8 mouse cellular contexts compared by ENCODE assay signal in the genomic region with DNA sequence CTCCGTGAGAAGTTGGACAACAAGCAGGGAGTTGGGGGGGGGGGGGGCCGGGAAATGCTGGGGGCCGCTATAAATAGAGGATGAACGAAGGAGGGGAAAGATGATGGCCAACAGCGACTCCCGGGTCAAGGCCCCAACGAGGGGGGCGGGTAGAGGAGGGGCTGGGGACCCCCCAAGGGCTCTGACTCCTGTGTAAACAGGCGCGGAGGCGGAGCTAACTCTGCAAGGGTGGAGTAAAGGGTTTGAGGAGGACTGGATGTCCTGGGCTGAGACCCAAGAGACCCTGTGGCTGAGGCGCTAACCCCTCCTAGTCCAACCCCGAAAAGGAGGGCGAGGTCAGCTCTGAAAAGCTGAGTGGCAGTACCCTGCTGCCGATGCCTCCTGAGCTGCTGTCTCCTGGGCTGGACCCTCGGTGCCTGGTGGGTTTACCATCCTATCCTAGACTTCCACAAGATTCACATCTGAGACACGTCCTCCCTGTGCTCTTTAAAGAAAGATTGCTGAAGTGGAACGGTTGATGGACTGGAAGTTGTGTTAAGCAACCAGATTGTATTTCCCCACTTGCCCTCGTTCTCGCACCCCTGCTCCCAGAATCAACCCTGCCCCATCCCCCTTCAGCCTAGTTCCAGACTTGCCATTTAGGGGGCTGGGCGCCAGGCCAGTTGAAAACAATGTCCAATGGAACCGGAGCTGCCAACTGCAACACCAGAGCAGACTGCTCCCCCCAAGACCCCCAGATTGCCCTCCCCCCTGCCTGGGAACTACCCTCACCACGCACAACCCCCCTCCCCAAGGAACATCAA. TPM values are rescaled to one million over a fixed set of nuclear protein-coding genes. Genes with fewer than 3 reads are reported as not detected.
A peak's percentile ranks its signal among the peaks of the same experiment; 100 is the strongest.
DNase-seq lines count a peak whose midpoint lies in the region; ATAC-seq and TF ChIP-seq lines count a peak whose summit lies in the region.

A gene (minus strand): TSS at position 199 of the 803 bp plus-strand sequence.

- H3K9ac ChIP-seq in embryonic facial prominence, embryonic 14.5 days (ENCODE audit: low read depth, low read length): peak within 1 kb of the TSS; percentile 69
- peak within 1 kb of the TSS; percentile 56 for H3K9ac ChIP-seq in limb, embryonic 11.5 days (ENCODE audit: low read length)
- H3K9ac ChIP-seq in midbrain, embryonic 11.5 days (ENCODE audit: low read length): peak within 1 kb of the TSS; percentile 69

- TF ChIP-seq CTCF in small intestine, adult 2 months (IDR thresholded peaks at IDR 0.05; ENCODE audit: extremely low read depth, insufficient read length, insufficient replicate concordance, low read depth, low read length): no peak

- H3K36me3 ChIP-seq in embryonic facial prominence, embryonic 14.5 days (ENCODE audit: control insufficient read depth, insufficient read depth, low read length): peaks cover 6% of the 10 kb centered on the region; the same call in 1 of the 2 replicates
- no peaks in the 10 kb centered on the region for H3K36me3 ChIP-seq in limb, embryonic 11.5 days (ENCODE audit: control insufficient read depth, insufficient read depth, low read length)
- no peaks in the 10 kb centered on the region for H3K36me3 ChIP-seq in midbrain, embryonic 11.5 days (ENCODE audit: control insufficient read depth, insufficient read depth, low read length)
- no peaks in the 10 kb centered on the region for H3K36me3 ChIP-seq in small intestine, adult 2 months (ENCODE audit: control insufficient read depth, insufficient read depth, low read length)

- H3K27me3 ChIP-seq in embryonic facial prominence, embryonic 14.5 days (replicated peaks; ENCODE audit: control insufficient read depth, insufficient read depth, low read length): no peaks in the 10 kb centered on the region
- no peaks in the 10 kb centered on the region for H3K27me3 ChIP-seq in limb, embryonic 11.5 days (ENCODE audit: control insufficient read depth, insufficient read depth, low read length)
- peaks cover 6% of the 10 kb centered on the region for H3K27me3 ChIP-seq in midbrain, embryonic 11.5 days (ENCODE audit: control insufficient read depth, insufficient read depth, low read length)
- no peaks in the 10 kb centered on the region for H3K27me3 ChIP-seq in small intestine, adult 2 months (ENCODE audit: control insufficient read depth, insufficient read depth, low read length)

- DNase-seq in spleen, adult 18-20 months: peak; percentile 21 to 25
- no peak for DNase-seq in spleen, postnatal 14 days (ENCODE audit: low spot score in 2 of 2)
- DNase-seq in embryonic facial prominence, embryonic 14.5 days (ENCODE audit: low spot score): peak; percentile 86
- peak; percentile 91 to 93 for DNase-seq in heart, adult 9 months (ENCODE audit: low spot score in 2 of 2)
- DNase-seq in kidney, adult 8-10 months: peak; percentile 63 to 70
- peak; percentile 65 for DNase-seq in limb, embryonic 11.5 days (ENCODE audit: low spot score)
- DNase-seq in midbrain, embryonic 11.5 days (ENCODE audit: low spot score, missing footprints): peak; percentile 90

- peak within 1 kb of the TSS; percentile 64 for H3K4me3 ChIP-seq in embryonic facial prominence, embryonic 14.5 days (ENCODE audit: low read depth, low read length)
- H3K4me3 ChIP-seq in limb, embryonic 11.5 days (ENCODE audit: low read depth, low read length): peak within 1 kb of the TSS; percentile 48
- peak within 1 kb of the TSS; percentile 56 for H3K4me3 ChIP-seq in midbrain, embryonic 11.5 days (ENCODE audit: low read depth, low read length)
- peak within 1 kb of the TSS; percentile 85 for H3K4me3 ChIP-seq in small intestine, adult 2 months (ENCODE audit: low read depth, low read length)

- peak within 1 kb of the TSS; percentile 99 for H3K4me2 ChIP-seq in embryonic facial prominence, embryonic 14.5 days (ENCODE audit: low read depth, low read length)
- peak within 1 kb of the TSS; percentile 96 for H3K4me2 ChIP-seq in limb, embryonic 11.5 days (ENCODE audit: low read depth, severe bottlenecking)
- H3K4me2 ChIP-seq in midbrain, embryonic 11.5 days: peak within 1 kb of the TSS; percentile 100

- WGBS in embryonic facial prominence, embryonic 14.5 days: 0% methylated on average over 16 of the region's 23 CpGs
- 2% methylated on average over 21 of the region's 23 CpGs for WGBS in limb, embryonic 11.5 days
- 3% methylated on average over 22 of the region's 23 CpGs for WGBS in midbrain, embryonic 11.5 days
- WGBS in small intestine, adult 2 months: 15% methylated on average over 21 of the region's 23 CpGs

- TF ChIP-seq POLR2A in small intestine, adult 2 months (IDR thresholded peaks at IDR 0.05; ENCODE audit: low read depth, low read length): no peak

- H3K4me1 ChIP-seq in embryonic facial prominence, embryonic 14.5 days (ENCODE audit: control insufficient read depth, insufficient read depth, low read length): peaks cover 12% of the 10 kb centered on the region
- H3K4me1 ChIP-seq in limb, embryonic 11.5 days (ENCODE audit: control insufficient read depth, insufficient read depth, low read length): peaks cover 4% of the 10 kb centered on the region; the same call in 1 of the 2 replicates
- peaks cover 7% of the 10 kb centered on the region for H3K4me1 ChIP-seq in midbrain, embryonic 11.5 days (ENCODE audit: control insufficient read depth, insufficient read depth, low read length)
- H3K4me1 ChIP-seq in small intestine, adult 2 months (ENCODE audit: control insufficient read depth, insufficient read depth, insufficient read length, low read length): peaks cover 11% of the 10 kb centered on the region

- H3K9me3 ChIP-seq in embryonic facial prominence, embryonic 14.5 days (ENCODE audit: control insufficient read depth, low read length): no peaks in the 10 kb centered on the region
- H3K9me3 ChIP-seq in limb, embryonic 11.5 days (ENCODE audit: control insufficient read depth, low read length): no peaks in the 10 kb centered on the region
- H3K9me3 ChIP-seq in midbrain, embryonic 11.5 days (ENCODE audit: control insufficient read depth, low read length): no peaks in the 10 kb centered on the region

- peak; percentile 60 for ATAC-seq in embryonic facial prominence, embryonic 14.5 days (ENCODE audit: low read depth)
- ATAC-seq in limb, embryonic 11.5 days (ENCODE audit: insufficient number of reproducible peaks, low FRiP score, low TSS enrichment, low read depth): peak; percentile 69
- peak; percentile 74 for ATAC-seq in midbrain, embryonic 11.5 days (ENCODE audit: low FRiP score)

- H3K27ac ChIP-seq in embryonic facial prominence, embryonic 14.5 days (replicated peaks; ENCODE audit: low read depth, low read length): peak within 1 kb of the TSS; percentile 86
- no peak within 1 kb of the TSS for H3K27ac ChIP-seq in limb, embryonic 11.5 days (replicated peaks; ENCODE audit: low read depth, low read length)
- H3K27ac ChIP-seq in midbrain, embryonic 11.5 days (ENCODE audit: low read depth, low read length): no peak within 1 kb of the TSS; the same call in 1 of the 2 replicates
- peak within 1 kb of the TSS; percentile 72 for H3K27ac ChIP-seq in small intestine, adult 2 months (ENCODE audit: insufficient read depth, low read depth, low read length)

RNA-seq across cellular contexts. Expression of the gene that starts here (rescaled TPM):
- 47.5 and 57.5 TPM in 2 replicates for polyA plus RNA-seq in embryonic facial prominence, embryonic 14.5 days (2014; fragmentation: Nextera tagmentation; extraction: Ambion mirVana)
- polyA plus RNA-seq in limb, embryonic 11.5 days (2014; fragmentation: Nextera tagmentation; extraction: Ambion mirVana): 11.9 and 12.9 TPM in 2 replicates
- polyA plus RNA-seq in midbrain, embryonic 11.5 days (2014; fragmentation: Nextera tagmentation; extraction: Ambion mirVana): 7.5 and 10.6 TPM in 2 replicates
- polyA plus RNA-seq in small intestine, adult 2 months (2012; rRNA removed): 23.7 and 32.9 TPM in 2 replicates

Comparison
In these comparisons a context has a peak if more than half of its experiments do, and no peak if none do; other contexts are left out.
1. DNase-seq: peak in spleen, adult 18-20 months (2 of 2), embryonic facial prominence, embryonic 14.5 days (single experiment), heart, adult 9 months (2 of 2), kidney, adult 8-10 months (2 of 2), limb, embryonic 11.5 days (single experiment) and midbrain, embryonic 11.5 days (single experiment); none in spleen, postnatal 14 days (0 of 2).
2. H3K27ac ChIP-seq: peak in embryonic facial prominence, embryonic 14.5 days (single experiment) and small intestine, adult 2 months (single experiment); none in limb, embryonic 11.5 days (single experiment) and midbrain, embryonic 11.5 days (single experiment).
3. Peak in every context shown above with its lines, with median percentiles within 50 percentile points of each other: ATAC-seq, H3K4me2 ChIP-seq, H3K4me3 ChIP-seq and H3K9ac ChIP-seq.